Mouse (Mus musculus) small intestine, adult 2 months (tissue): ENCODE measurements around the gene Vmn1r4. TPM values are rescaled to one million over a fixed set of nuclear protein-coding genes. Genes with fewer than 3 reads are reported as not detected.

Experiments
- H3K27ac ChIP-seq: fragments of 200-500 bp; 2 replicates; pipeline ENCODE4 v1.5.1; 2012; ENCODE audit warnings: low read depth, low read length, control low read depth, inconsistent platforms; ENCODE audit not compliant: insufficient read depth
- H3K27me3 ChIP-seq: fragments of 200-500 bp; 2 replicates; pipeline ENCODE4 v1.6.1; 2012; ENCODE audit warnings: mild to moderate bottlenecking, moderate library complexity, low read length, inconsistent platforms; ENCODE audit not compliant: control insufficient read depth, insufficient read depth
- H3K36me3 ChIP-seq: fragments of 200-500 bp; 2 replicates; pipeline ENCODE4 v1.6.1; 2012; ENCODE audit warnings: mild to moderate bottlenecking, low read length, control low read depth, inconsistent platforms; ENCODE audit not compliant: control insufficient read depth, insufficient read depth
- H3K4me1 ChIP-seq: fragments of 200-500 bp; 2 replicates; pipeline ENCODE4 v1.6.1; 2012; ENCODE audit warnings: low read length, inconsistent platforms, mixed read lengths; ENCODE audit not compliant: control insufficient read depth, insufficient read depth, insufficient read length
- H3K4me3 ChIP-seq: fragments of 200-500 bp; 2 replicates; pipeline ENCODE4 v1.5.1; 2012; ENCODE audit warnings: low read depth, mild to moderate bottlenecking, control low read depth, inconsistent platforms, low read length, moderate library complexity
- CTCF ChIP-seq: fragments of 200-500 bp; IDR thresholded peaks from 2 replicates; pipeline ENCODE4 v1.5.1; 2012; ENCODE audit warnings: low read depth, mild to moderate bottlenecking, control low read depth, inconsistent platforms, low read length, moderate library complexity, mixed read lengths; ENCODE audit not compliant: insufficient replicate concordance, insufficient read length; ENCODE audit errors: extremely low read depth
- POLR2A ChIP-seq: fragments of 200-500 bp; IDR thresholded peaks from 2 replicates; pipeline ENCODE4 v1.6.1; 2012; ENCODE audit warnings: low read depth, mild to moderate bottlenecking, control low read depth, inconsistent platforms, low read length, moderate library complexity
- WGBS: fragments of 180-500 bp; shearing (Covaris S2); methylation state at CpG from one replicate; pipeline ENCODE4 v1.1.7; 2018; 5-methylcytosine and 5-hydroxymethylcytosine counted together
- polyA plus RNA-seq: library from polyadenylated mRNA; depleted of rRNA; stranded (reverse); fragments of >200 nt; gene quantifications from 2 replicates; pipeline ENCODE4 v1.2.3, GENCODE M21; 2012

The Vmn1r4 gene
- polyA plus RNA-seq, 1 experiment: not detected

GRCm38 (mm10) chr6:56917578-56918368, 6.0 kb upstream of the Vmn1r4 start:
- 16% methylated on average over 12 of the region's 12 CpGs for WGBS
- peaks cover 29% of the 10 kb centered on the region for H3K4me1 ChIP-seq
- H3K36me3 ChIP-seq: no peaks in the 10 kb centered on the region
- no peak for TF ChIP-seq POLR2A
- TF ChIP-seq CTCF: no peak
- peak overlapping the region; percentile 27; the same call in 1 of the 2 replicates for H3K4me3 ChIP-seq
- H3K27ac ChIP-seq: peak overlapping the region; percentile 77
- H3K27me3 ChIP-seq: no peaks in the 10 kb centered on the region

GRCm38 (mm10) chr6:56919330-56920044, 4.3 kb upstream of the Vmn1r4 start:
- Histone ChIP-seq H3K36me3 (no peaks in the 10 kb centered on the region), H3K27me3 (no peaks in the 10 kb centered on the region), H3K4me1 (peaks cover 23% of the 10 kb centered on the region), H3K4me3 (no peak overlapping the region), H3K27ac (peak overlapping the region; percentile 70; the same call in 1 of the 2 replicates)
- TF ChIP-seq POLR2A (no peak), CTCF (no peak)
- 33% methylated on average over 7 of the region's 7 CpGs for WGBS

- Histone ChIP-seq H3K4me3 (no peak overlapping the region), H3K4me1 (peaks cover 23% of the 10 kb centered on the region), H3K36me3 (no peaks in the 10 kb centered on the region), H3K27me3 (no peaks in the 10 kb centered on the region), H3K27ac (peak overlapping the region; percentile 70)
- WGBS: 20% methylated on average over 12 of the region's 12 CpGs
- no peak for TF ChIP-seq CTCF
- TF ChIP-seq POLR2A: no peak
Measured at GRCm38 (mm10) chr6:56920222-56921092, 3.4 kb upstream of the Vmn1r4 start.

- Histone ChIP-seq H3K36me3 (no peaks in the 10 kb centered on the region), H3K4me3 (peak overlapping the region; percentile 79), H3K27me3 (no peaks in the 10 kb centered on the region), H3K4me1 (peaks cover 15% of the 10 kb centered on the region; the same call in 1 of the 2 replicates), H3K27ac (peak overlapping the region; percentile 48)
- WGBS: under 1% methylated on average over 25 of the region's 25 CpGs
- TF ChIP-seq POLR2A: no peak
- no peak for TF ChIP-seq CTCF
Measured at GRCm38 (mm10) chr6:56923331-56923725, 487 bp upstream of the Vmn1r4 start.

- WGBS: 54% methylated on average over 4 of the region's 4 CpGs
- Histone ChIP-seq H3K4me3 (no peak overlapping the region), H3K27ac (no peak overlapping the region), H3K27me3 (no peaks in the 10 kb centered on the region), H3K4me1 (no peaks in the 10 kb centered on the region), H3K36me3 (no peaks in the 10 kb centered on the region)
- TF ChIP-seq CTCF (no peak), POLR2A (no peak)
Measured at GRCm38 (mm10) chr6:56931648-56932415, 8.0 kb downstream of the Vmn1r4 start.

GRCm38 (mm10) chr6:56932464-56932863, 8.6 kb downstream of the Vmn1r4 start:
- no peak overlapping the region for H3K4me3 ChIP-seq
- TF ChIP-seq CTCF: no peak
- no peak for TF ChIP-seq POLR2A
- no peaks in the 10 kb centered on the region for H3K36me3 ChIP-seq
- H3K4me1 ChIP-seq: no peaks in the 10 kb centered on the region
- H3K27me3 ChIP-seq: no peaks in the 10 kb centered on the region
- H3K27ac ChIP-seq: no peak overlapping the region
- WGBS: 53% methylated on average over 2 of the region's 2 CpGs
